Mouse (Mus musculus): ENCODE results near the gene Stk4.

Stk4 gene

DNA sequence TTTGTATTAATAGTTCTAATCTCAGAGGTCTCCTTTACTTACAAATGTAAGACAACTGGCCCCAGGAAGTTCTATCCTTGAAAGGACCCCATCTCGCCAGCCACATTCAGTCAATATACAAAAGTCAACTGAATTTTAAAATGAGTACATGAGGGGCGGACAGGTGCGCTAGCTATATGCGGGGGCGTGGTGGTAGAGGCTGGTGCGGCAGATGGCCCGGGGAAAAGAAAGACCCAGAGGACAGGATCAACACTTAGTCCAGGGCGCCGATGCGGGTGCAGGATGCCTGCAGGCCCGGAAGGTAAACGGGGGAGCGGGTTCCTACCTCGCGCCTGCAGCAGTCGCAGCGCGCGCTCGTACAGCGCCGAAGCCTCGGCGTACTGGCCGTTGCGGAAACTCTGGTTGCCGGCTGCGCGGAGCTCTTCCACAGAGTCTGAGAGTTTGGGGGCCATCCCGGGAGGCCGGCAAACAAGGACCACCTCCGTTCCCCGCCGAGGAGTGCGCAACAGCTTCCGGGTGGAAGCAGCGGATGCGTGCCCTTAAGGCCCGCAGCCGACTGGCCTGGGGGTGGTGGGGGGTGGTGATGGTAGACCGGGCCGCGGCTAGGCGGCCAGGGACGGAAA, at the start of gene Stk4:
Stk4 (plus strand) TSS at position 181 of the 623 bp plus-strand sequence.
- under 1% methylated on average over 45 of the region's 45 CpGs for WGBS

DNA sequence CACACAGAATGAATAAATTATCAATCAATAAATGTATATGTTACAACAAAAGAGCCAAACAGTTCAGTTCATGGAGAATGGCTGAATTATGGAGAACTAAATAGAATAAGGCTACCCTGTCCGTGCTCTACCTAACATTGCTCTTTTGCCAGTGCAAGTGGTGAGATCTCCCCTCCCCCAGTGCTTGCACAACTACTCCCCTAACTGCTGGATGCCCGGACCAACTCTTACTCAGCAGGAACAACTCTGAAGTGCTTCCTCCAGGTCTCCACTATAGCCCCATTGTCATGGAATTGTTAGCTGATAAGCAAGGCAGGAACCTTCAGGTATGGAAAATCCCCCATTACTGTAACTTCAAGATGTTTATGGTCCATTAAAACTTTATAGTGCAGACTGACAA, 48.0 kb upstream of the Stk4 start:
- WGBS = 57% methylated on average over 2 of the region's 2 CpGs

DNA sequence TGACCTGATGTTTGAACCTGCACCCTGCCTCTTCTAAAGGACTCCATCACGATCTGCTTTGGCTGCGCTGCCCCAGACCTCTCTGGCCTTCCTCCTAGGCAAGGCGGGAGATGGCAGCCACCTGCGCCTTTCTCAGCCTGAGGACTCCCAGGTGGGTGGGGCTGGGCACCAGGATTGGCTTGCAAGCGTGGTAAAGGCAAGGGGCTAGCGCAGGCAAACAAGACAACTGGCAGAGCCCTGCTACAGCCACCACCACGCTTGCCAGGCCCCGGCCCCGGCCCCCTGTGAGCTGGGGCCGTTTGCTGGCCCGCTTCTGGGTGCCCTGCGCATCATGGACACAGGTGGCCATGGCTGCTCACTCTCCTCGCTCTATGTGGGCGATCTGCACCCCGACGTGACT, 45.0 kb upstream of the Stk4 start, which contains the start of gene Pabpc1l:
Pabpc1l (plus strand) TSS at position 301 of the 400 bp plus-strand sequence.
- WGBS = 88% methylated on average over 16 of the region's 16 CpGs

DNA sequence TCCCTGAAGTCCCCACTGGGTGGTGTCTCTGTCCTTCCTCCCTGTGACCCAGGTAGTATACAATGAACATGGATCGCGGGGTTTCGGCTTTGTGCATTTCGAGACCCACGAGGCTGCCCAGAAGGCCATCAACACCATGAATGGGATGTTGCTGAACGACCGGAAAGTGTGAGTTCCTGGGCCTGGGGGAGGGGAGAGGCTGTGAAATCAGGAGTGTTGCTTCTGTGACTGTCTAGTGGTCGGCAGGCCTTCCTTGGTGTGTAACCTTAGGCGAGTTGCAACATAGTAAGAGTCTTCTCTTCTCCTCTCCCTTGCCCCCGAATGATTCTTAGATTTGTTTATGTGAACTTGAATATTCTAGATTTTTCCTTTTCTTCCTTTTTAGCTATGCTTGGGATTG, 39.0 kb upstream of the Stk4 start:
- WGBS = 87% methylated on average over 10 of the region's 10 CpGs

DNA sequence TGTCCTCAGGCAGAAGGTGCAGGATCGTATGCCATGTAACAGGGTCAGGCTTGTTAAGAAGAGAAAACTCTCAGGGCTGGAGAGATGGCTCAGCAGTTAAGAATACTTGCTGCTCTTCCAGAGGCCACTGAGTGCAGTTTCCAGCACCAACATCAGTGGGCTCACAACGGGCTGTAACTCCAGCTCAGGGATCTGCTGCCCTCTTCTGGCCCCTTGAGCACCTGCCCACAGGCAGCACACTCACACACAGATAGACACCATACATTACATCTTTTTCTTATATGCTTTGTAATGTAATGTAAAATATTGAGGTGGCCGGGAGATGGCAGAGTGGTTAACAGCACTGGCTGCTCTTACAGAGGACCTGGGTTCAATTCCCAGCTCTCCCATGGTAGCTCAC, 37.1 kb upstream of the Stk4 start:
- WGBS = 97% methylated on average over 3 of the region's 3 CpGs

DNA sequence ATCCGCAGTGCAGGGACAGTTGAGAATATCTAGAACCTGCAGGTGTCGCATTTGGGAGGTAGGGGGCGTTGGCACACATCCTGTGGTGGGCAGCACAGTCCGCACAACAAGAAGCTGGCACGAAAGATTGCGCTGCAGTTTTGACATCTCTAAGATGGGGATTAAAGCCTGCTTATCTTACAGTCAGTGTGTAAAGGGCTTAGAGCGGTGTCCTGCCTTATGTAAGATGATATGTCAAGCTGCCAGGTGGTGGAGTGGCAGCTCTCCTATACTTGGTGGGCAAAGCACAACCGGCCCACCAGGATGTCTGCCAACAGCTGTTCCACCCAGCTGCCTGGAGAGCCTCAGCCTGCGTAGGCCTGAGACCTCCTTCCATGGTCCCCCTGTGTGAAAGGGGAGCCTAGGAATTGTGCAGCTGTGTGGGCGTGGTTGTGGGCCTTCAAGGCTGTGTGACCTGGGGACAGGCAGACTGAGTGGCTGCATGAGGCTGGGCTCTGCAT, 33.6 kb upstream of the Stk4 start:
- WGBS = 71% methylated on average over 10 of the region's 10 CpGs

DNA sequence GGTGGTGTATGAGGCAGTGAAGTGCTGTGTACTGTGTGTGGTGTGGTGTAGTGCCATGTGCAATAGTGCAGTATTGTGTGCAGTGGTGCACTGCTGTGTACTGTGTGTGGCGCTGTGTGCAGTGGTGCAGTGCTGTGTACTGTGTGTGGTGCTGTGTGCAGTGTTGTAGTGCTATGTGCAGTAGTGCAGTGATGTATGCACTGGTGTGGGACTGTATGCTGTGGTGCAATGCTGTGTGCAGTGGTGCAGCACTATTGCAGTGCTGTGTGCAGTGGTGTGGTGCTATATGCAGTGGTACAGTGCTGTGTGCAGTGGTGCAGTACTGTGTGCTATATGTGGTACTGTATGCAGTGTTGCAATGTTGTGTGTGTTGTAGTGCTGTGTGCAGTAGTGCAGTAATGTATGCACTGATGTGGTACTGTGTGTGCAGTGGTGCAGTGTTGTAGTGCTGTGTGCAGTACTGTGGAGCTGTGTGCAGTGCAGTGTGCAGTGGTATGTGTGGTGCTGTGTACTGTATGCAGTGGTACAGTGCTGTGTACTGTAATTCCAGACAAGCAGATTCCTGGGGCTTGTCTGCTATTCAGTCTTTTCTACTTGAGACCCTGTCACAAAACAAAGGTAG, 31.6 kb upstream of the Stk4 start:
- 100% methylated on average over 1 of the region's 1 CpGs for WGBS

DNA sequence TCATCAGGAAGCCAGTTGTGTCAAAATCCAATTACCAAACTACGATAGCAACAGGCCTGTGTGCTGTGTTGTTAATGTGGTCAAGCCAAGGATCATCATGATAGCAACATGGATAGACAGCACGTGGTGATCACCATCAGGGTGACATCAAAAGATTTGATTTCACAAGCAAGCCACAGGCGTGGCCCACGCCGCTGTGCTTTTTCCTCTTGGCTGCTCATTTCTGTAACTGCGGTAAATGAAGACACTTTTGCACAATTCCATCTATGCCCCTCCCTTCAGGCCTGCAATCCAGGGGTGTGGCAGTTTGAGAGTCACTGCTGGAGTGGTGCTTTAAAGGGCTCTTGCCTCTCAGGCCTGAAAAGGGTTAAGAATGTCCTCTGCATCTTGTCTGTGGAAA, 29.2 kb upstream of the Stk4 start:
- 94% methylated on average over 6 of the region's 6 CpGs for WGBS

DNA sequence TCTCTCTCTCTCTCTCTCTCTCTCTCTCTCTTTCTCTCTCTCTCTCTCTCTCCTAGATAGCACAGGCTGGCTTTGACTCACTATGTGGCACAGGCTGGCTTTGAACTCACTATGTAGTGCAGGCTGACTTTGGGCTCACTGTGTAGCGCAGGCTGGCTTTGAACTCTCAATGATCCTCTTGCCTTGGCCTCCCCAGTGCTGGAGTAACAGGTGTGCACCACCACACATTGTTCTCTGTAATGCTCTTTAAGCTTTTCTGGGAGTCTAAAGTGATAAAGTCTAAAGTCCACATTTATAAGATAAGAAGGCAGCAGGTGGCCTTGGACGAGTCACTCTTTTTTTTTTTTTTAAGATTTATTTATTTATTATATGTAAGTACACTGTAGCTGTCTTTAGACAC, 28.6 kb upstream of the Stk4 start:
- 95% methylated on average over 2 of the region's 2 CpGs for WGBS

DNA sequence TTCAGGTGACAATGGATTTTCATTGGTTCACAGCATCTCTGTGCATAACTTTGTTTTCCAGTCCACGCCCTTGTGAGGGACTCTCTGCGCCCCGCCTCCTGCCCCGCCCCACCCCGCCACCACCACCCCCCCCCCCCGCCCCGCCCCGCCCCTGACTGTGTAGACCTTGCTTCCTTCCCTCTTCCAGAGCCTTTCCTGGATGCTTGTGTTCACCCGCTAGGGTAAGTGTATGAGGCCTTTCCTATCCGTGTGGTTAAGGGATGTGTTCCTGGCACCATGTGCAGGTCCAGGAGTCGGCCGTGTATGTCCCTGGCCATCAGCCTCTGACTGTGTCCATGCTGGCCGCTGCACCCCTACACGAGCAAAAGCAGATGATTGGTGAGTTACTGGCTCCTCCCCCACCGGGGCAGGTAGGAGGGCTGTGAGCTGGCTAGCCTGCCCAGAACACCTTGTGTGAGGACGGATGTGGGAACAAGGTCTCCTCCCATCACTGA, 22.9 kb upstream of the Stk4 start:
- 8% methylated on average over 16 of the region's 16 CpGs for WGBS

DNA sequence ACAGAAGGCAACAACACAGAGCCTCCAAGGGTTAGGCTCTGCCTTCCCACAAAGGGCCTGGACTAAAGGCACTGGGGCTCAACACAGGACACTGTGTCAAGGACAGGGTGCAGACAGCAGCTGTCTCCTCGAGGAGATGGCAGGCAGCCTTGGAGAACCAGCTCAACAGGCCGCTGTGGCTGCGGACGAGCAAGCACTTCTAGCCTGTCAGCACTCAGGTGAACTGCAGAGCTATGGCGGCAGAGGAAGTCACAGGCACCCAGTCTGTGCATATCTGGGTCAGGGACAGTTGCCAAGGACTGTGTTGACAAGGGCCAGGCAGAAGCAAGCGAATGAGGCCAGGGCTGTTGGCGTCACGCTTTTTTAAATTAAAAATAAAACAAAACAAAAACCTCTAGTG, 16.4 kb upstream of the Stk4 start:
- 65% methylated on average over 8 of the region's 8 CpGs for WGBS

DNA sequence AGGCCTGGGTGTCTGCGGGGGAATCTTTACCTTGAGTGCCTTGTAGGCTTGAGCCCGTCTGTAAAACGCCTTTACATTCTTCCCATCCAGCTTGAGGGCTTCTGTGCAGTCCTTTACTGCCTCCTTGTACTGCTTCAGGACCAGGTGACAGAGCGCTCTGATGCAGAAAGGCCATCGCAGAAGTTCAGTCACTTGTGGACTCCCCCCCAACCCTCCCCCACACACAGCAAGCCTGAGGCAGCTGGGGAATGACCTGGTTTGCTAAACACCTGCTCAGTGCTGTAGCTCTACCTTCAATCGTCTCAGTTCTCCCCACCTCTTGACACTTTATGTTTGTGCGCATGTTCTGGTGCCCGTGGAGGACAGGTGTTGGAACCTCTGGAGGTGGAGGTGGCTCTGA, 15.5 kb upstream of the Stk4 start:
- WGBS = 81% methylated on average over 8 of the region's 8 CpGs

DNA sequence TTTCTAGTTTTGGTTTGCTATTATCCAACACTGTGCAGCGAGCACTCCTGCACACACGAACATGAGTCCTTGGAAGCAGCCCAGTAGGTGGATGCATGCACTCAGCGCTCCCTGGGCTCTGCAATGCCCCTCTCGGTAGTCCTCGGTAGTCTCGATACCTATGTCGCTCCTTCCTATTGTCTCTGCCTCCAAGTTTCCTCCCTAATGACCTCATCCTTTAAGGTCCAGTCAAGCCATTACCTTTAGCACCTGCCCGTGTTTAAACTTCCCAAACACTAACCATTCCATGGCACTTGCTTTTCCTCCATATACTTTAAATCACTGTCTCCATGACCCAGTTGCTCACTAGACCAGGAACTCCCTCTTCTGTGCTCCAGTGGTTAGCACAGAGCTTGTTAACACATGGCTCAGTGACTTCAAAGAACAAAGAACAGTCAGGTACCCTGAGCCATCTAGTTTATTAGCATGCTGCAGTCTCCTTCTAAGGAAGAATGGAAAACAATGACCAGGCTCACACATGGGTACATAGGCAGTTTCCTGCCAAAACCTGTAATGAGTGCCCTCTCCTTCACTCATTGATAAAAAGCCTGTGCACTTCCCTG, 10.4 kb upstream of the Stk4 start:
- 89% methylated on average over 8 of the region's 8 CpGs for WGBS

DNA sequence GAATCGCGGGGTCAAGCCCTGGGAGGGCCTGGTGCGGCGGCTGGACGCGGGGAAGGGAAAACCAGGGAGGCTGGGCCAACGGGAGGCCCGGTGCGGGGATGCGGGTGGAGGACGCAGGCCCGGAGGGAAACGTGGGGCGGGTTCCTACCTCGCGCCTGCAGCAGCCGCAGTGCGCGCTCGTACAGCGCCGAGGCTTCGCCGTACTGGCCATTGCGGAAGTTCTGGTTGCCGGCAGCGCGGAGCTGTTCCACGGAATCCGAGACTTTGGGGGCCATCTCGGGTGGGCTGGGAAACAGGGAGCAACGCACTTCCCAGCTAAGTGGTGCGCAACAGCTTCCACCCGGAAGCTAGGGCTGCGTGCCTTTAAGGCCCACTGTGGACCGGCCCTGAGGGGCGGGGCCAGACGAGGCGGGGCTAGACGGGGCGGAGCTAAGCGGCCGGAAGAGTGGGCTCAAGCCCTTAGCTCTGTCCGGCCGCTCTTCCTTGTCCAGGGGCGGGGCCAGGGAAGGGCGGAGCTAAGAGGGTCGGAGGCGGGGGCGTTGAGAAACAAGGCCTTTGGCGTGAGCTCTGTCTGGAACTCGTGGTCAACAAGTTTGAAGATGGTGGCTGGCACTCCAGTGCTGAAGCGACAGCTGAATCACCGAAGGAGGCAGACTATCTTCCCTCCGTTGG, 779 bp downstream of the Stk4 start, which contains the start of gene Tomm34:
Tomm34 (minus strand) TSS at position 405 of the 672 bp plus-strand sequence.
- WGBS = 1% methylated on average over 55 of the region's 55 CpGs

DNA sequence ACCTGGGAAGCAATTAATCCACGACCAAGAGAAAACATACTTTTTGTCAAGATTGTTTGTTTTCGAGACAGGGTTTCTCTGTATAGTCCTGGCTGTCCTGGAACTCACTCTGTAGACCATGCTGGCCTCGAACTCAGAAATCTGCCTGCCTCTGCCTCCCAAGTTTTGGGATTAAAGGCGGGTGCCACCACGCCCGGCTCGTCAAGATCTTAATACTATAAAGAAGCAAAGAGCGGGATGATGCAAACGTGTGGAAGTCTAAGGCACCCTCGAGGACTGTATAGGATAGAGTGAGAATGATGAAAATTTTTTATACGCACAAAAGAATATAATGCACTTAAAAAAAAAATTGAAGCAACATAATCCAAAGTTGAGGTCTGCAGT, 1.3 kb downstream of the Stk4 start:
- WGBS = 74% methylated on average over 11 of the region's 11 CpGs

DNA sequence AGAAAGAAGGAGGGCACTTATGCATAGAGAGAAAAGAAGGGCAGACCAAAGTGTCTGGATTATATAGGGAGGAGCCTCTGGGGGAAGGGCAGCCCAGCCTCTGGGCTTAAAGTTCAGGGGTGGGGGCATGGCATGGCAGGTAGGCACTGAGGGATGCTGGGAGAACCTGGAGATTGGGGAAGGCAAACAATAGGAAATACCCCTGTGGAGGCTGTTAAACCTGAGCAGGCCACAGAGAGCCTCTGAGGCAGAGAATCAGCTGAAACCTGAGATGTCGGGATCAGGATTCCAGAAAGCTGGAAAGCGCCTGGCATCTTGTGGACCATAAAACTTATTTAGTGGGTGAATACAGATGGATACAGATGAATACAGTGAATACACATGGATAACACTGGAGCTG, 2.0 kb downstream of the Stk4 start:
- WGBS = 84% methylated on average over 2 of the region's 2 CpGs

DNA sequence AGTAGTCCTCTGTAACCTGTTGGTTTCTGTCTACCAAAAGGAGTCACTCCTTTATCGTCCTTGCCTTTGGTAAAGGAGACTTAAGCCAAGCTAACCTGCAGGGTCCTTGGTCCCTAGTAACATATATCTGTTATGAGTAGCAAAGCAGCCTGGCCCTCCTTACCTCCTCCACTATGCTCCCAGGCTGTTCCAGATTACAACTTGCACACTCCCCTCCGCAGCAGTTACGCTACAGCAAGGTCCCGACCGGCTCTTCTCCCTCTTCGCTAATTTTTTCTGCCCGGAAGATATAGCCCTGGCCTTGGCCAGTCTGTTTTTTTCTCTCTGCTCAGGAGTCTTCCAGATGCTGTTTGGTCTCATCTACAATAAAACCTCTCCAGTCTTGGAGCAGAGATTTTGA, 3.0 kb downstream of the Stk4 start:
- 92% methylated on average over 7 of the region's 7 CpGs for WGBS

DNA sequence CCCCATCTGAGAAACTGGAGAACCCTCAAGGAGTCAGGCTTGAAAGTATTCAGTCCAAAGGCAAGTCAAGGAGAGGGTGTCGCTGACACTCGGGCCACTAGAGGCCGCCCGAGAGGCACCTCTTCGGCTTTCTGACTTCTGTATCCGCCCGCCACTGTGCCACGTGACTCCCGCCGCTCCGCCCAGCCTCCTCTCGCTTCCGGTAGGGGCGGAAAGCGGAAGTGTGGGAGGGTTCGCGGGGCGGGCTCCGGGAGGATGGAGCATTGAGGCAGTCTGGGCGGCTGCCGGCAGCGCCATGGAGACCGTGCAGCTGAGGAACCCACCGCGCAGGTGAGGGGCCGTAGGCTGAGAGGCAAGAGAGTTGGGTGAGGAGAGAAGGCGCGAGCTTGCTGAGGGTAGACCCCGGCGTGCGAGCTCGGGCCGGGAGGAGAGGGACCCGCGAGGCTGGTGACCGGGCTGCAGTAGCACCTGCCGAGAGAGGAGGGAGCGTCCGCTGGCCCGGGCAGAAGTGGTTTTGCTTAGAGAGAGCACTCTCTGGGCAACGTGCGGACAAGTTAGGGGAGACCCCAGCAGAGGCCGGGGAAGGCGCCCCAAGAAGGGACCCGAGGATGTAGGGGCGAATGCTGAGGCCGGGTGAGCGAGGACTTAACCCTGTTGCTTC, 3.9 kb downstream of the Stk4 start:
- WGBS = 1% methylated on average over 48 of the region's 48 CpGs

DNA sequence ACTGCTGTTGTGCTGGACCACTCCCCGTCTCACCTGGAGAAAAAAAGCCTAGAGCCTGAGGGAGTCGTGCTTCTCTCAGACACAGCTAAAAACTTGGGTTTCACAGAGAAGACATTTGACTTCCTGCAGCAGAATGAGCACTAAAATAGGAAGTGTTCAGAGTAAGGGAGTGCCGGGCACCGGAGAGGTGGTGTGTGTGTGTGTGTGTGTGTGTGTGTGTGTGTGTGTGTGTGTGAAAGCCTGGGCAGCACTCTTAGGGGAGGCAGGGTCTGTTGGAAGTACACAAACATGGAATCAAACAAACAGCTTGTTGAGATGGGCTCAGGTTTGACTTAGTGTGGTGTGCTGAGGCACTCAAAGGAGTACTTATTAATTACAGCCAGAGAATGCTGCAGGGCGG, 5.0 kb downstream of the Stk4 start:
- WGBS = 22% methylated on average over 5 of the region's 5 CpGs

DNA sequence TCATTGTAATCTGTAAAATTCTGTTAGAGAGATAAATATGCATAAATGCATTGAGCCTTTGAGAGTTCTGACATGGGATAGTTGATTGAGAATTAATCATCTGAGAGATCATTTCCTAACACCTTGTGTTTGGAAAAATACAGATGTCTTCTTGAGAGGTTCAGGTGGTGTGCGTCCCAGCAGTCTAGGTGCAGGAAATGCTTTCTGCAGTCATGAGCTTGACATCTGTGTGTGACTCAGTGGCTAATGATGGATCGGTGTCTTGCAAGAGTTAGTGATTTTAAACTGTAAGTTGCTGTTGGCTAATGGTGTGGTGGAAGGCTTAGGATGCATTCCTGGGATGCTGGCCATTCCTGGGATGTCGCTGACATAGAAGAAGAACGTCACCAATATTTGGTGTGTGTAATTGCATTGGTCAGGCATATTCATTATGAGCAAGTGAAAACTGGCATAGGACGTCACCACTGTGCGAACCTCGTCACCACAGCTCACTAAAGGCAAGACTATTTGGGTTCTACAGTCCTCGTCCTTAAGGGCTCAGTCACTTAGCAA, 6.8 kb downstream of the Stk4 start:
- WGBS = 91% methylated on average over 8 of the region's 8 CpGs

DNA sequence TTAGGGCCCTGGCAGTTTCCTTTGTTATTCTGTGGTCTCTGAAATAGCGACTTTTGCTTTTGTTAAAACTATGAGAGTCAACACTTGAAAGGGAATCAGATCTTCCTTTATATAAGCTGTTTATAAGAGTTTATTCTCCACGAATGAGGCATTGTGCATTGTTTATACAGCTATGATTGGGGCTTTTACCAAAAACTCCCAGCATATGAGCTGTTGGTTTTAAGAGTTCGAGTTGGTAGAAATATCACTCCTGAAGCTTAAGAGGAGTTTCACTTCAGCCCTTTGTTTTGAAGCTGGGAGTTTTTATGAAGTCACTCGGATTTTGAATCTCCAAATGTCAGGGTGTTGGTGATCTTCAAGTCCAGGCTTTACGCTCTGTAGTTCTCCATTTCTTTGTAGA, 7.8 kb downstream of the Stk4 start:
- 67% methylated on average over 5 of the region's 5 CpGs for WGBS

DNA sequence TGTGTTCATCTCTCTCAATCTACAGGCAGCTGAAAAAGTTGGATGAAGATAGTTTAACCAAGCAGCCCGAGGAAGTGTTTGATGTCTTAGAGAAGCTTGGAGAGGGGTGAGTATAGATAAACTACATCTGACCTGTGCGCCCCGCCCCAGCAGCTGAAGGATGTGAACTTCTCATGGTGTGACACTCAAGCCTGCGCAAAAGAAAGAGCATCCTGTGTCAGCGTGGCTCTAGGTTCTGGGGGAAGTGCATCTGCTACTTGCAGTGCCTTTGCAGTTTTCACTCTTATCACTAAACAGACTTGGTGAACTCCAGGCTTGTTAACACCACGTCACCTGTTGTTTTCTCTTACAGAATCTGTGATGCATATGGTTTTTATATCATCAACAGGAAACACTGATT, 9.4 kb downstream of the Stk4 start:
- WGBS = 85% methylated on average over 6 of the region's 6 CpGs
